Mouse (Mus musculus): ENCODE measurements around the gene Moap1. TPM values are rescaled to one million over a fixed set of nuclear protein-coding genes. Genes with fewer than 3 reads are reported as not detected.

Gene Moap1
- total RNA-seq, 1 experiment: 8.8 TPM

DNA sequence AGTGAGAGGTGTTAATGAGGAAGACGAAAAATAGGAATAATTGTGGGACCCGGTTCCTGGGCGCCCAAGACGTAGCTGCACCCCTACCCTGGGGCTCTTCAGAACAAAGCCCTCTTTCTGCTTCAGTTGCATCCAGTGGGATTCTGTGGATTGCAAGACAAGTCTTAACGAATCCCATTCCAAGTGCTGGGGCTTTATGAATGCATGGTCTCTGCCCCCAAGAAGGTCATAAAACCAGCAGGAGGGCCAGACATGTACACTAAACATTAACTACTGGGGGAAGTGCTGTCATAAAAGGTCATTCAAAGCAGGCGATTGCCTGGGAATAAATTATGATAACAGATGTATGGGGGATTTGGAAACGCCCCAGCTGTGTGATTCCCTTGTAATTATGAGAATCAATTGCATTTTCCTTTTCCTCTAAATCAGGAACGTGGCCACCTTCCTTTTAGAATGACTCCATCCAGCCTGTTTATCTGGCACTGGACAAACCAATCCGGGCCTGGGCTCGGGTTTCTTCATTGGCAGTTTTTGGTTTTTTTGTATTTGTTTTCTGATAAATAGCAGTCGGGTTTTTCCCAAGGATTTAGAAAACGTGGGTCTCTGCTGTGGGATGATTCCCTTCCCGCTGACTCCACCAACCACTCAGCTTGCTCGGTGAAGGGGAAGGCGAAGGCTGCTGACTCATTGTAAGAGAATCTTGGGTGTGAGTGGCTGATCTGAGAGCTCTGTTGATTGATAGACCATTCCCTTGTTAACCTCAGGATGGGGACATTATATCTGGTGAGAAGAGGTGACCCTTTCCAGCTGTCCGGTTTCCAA, 12.5 kb downstream of the Moap1 start:
- Histone ChIP-seq H3K27ac (ENCODE audit: insufficient read depth, low read depth, low read length, poor library complexity, severe bottlenecking) (peak overlapping the region; percentile 94), H3K9ac (ENCODE audit: insufficient read depth, low read depth, low read length, poor library complexity, severe bottlenecking) (peak overlapping the region; percentile 14; the same call in 1 of the 2 replicates), H3K36me3 (ENCODE audit: control insufficient read depth, insufficient read depth, low read length, poor library complexity, severe bottlenecking) (no peaks in the 10 kb centered on the region; the same call in 1 of the 2 replicates), H3K9me3 (ENCODE audit: control insufficient read depth, insufficient read depth, low read depth, low read length) (no peaks in the 10 kb centered on the region), H3K4me3 (ENCODE audit: insufficient read depth in 1 of 2, low read depth in 1 of 2, low read length in 2 of 2, poor library complexity in 1 of 2, severe bottlenecking in 1 of 2) (peak overlapping the region in 1 of 2 experiments; percentile 41; a peak in 2 of 4 replicates), H3K4me1 (ENCODE audit: control insufficient read depth in 2 of 2, insufficient read depth in 2 of 2, low read length in 2 of 2, poor library complexity in 1 of 2) (peaks cover 12 to 14% of the 10 kb centered on the region in 2 experiments)
- in situ Hi-C loops (cut with MboI; ENCODE audit: low sequenced_read_pairs in 2 of 2, unreplicated experiment in 2 of 2): loop anchor here in 1 of 2 experiments (25.0 kb wide), 1 partner anchor 219 kb away; no protein-coding TSS in a partner anchor
- DNase-seq (ENCODE audit: low read depth, low spot score): no peak
- TF ChIP-seq ZNF384 (IDR thresholded peaks at IDR 0.05; ENCODE audit: low read depth, low read length) (no peak), CHD2 (IDR thresholded peaks at IDR 0.05; ENCODE audit: low read depth, low read length) (no peak), MAFK (IDR thresholded peaks at IDR 0.05; ENCODE audit: insufficient read depth, low read depth, low read length) (peak; percentile 67)

DNA sequence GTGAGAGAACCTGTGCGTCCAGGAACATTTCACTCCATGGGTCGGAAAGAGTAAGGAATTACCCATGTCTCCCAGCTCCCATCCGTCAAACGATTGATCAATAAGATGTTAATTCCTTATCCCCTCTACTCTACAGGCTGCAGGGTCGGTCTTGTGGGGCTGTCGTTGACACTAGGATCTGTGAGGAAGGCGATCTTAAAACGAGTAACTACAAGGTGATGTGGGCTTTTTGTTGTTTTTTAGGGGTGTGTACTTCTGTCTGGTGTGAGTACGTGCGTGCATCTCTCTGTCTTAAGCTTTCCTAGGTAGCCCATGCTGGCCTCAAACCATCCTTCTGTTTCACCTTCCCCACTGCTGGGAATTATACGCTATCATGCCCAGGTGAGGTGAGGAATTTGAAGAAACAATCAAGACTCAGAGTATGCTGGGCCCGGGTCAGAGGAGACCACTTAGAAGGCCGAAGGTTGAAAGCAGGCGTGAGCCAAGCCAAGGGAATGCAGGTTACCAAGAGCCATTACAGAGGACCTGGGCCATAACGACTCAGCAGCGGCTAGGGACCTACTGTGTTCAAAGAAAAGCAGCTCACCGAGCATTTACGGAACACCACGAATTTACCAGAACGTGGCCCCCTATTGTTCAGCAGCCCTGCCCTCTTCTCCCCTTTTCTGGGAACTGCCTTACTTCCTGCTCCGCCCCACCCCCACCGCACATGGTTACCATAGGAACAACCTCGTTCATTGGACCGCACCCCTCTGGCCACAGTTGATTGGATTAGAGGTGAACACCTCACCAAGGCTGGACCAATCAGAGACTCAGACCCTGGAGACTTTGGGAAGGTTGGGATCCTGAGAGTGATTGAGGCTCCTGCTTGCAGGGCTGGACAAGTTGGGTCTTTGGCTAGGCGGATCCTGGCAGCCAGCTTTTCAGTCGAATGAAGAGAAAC, 13.3 kb downstream of the Moap1 start:
- peak; percentile 99 for DNase-seq (ENCODE audit: low read depth, low spot score)
- Histone ChIP-seq H3K4me3 (ENCODE audit: insufficient read depth in 1 of 2, low read depth in 1 of 2, low read length in 2 of 2, poor library complexity in 1 of 2, severe bottlenecking in 1 of 2) (peak overlapping the region; percentile 38 to 41), H3K36me3 (ENCODE audit: control insufficient read depth, insufficient read depth, low read length, poor library complexity, severe bottlenecking) (no peaks in the 10 kb centered on the region; the same call in 1 of the 2 replicates), H3K4me1 (ENCODE audit: control insufficient read depth in 2 of 2, insufficient read depth in 2 of 2, low read length in 2 of 2, poor library complexity in 1 of 2) (peaks cover 14 to 22% of the 10 kb centered on the region in 2 experiments), H3K27ac (ENCODE audit: insufficient read depth, low read depth, low read length, poor library complexity, severe bottlenecking) (peak overlapping the region; percentile 98), H3K9me3 (ENCODE audit: control insufficient read depth, insufficient read depth, low read depth, low read length) (no peaks in the 10 kb centered on the region), H3K9ac (ENCODE audit: insufficient read depth, low read depth, low read length, poor library complexity, severe bottlenecking) (peak overlapping the region; percentile 66)
- in situ Hi-C loops (cut with MboI; ENCODE audit: low sequenced_read_pairs in 2 of 2, unreplicated experiment in 2 of 2): loop anchor here (10.0 to 25.0 kb wide), 2 partner anchors 218 to 225 kb away; no protein-coding TSS in a partner anchor
- TF ChIP-seq MAFK (IDR thresholded peaks at IDR 0.05; ENCODE audit: insufficient read depth, low read depth, low read length): no peak
- no peak for TF ChIP-seq ZC3H11A (IDR thresholded peaks at IDR 0.05; ENCODE audit: borderline replicate concordance, low read depth, low read length)
- TF ChIP-seq HCFC1 (IDR thresholded peaks at IDR 0.05; ENCODE audit: borderline replicate concordance, insufficient read depth, low read length): no peak
- peak; percentile 38; the same call in 1 of the 2 replicates for TF ChIP-seq CHD2 (IDR thresholded peaks at IDR 0.05; ENCODE audit: low read depth, low read length)
- TF ChIP-seq ZNF384 (IDR thresholded peaks at IDR 0.05; ENCODE audit: low read depth, low read length): no peak

DNA sequence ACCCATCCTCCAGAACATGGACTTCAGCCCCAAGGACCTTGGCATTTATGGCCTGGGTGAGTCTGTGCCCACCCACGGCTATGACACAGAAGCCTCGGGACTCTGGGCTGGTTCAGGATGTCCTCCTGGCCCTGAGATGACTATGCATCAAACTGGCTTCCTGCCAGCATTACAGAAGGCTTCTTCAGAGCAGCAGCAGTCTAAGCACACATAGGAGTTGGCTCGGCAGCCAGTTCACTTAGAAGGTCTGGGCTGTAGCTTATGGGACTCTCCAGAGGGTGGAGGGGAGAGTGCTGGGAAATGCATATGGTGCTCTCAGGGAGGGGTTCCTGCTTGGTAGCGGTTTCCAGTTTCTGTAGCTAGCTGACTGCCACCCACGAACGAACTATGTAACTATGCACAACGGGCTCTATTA, 17.7 kb downstream of the Moap1 start:
- no peak for TF ChIP-seq ZC3H11A (IDR thresholded peaks at IDR 0.05; ENCODE audit: borderline replicate concordance, low read depth, low read length)
- TF ChIP-seq CHD2 (IDR thresholded peaks at IDR 0.05; ENCODE audit: low read depth, low read length): no peak
- TF ChIP-seq HCFC1 (IDR thresholded peaks at IDR 0.05; ENCODE audit: borderline replicate concordance, insufficient read depth, low read length): no peak
- TF ChIP-seq MAFK (IDR thresholded peaks at IDR 0.05; ENCODE audit: insufficient read depth, low read depth, low read length): no peak
- no peak for TF ChIP-seq ZNF384 (IDR thresholded peaks at IDR 0.05; ENCODE audit: low read depth, low read length)
- peak overlapping the region; percentile 9; the same call in 1 of the 2 replicates for H3K27ac ChIP-seq (ENCODE audit: insufficient read depth, low read depth, low read length, poor library complexity, severe bottlenecking)

DNA sequence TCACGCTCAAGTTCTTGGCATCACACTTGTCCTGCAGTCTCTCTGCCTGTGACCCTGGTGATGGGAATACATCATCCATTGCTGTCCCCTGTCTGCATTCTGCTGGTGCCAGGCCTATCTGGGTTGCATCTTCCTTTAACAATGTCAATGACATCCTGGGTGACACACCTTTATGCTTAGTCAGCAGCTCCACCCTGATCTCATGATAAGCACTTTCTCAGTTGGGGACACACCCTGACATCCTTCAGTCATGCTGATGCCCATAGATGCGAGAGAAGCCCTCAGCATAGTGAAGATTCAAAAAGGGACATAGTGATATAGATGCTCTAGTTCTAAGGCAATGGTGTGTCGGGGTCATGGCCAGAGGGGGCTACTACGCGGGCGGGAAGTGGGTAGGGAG, 18.3 kb downstream of the Moap1 start:
- Histone ChIP-seq H3K9ac (ENCODE audit: insufficient read depth, low read depth, low read length, poor library complexity, severe bottlenecking) (no peak overlapping the region), H3K27ac (ENCODE audit: insufficient read depth, low read depth, low read length, poor library complexity, severe bottlenecking) (no peak overlapping the region), H3K4me3 (ENCODE audit: insufficient read depth in 1 of 2, low read depth in 1 of 2, low read length in 2 of 2, poor library complexity in 1 of 2, severe bottlenecking in 1 of 2) (no peak overlapping the region), H3K36me3 (ENCODE audit: control insufficient read depth, insufficient read depth, low read length, poor library complexity, severe bottlenecking) (no peaks in the 10 kb centered on the region), H3K4me1 (ENCODE audit: control insufficient read depth in 2 of 2, insufficient read depth in 2 of 2, low read length in 2 of 2, poor library complexity in 1 of 2) (peaks cover 8 to 30% of the 10 kb centered on the region in 2 experiments; a peak in 3 of 4 replicates), H3K9me3 (ENCODE audit: control insufficient read depth, insufficient read depth, low read depth, low read length) (no peaks in the 10 kb centered on the region)
- in situ Hi-C loops (cut with MboI; ENCODE audit: low sequenced_read_pairs in 2 of 2, unreplicated experiment in 2 of 2): loop anchor here (10.0 to 25.0 kb wide), 2 partner anchors 213 to 220 kb away; no protein-coding TSS in a partner anchor
- DNase-seq (ENCODE audit: low read depth, low spot score): no peak
- TF ChIP-seq ZNF384 (IDR thresholded peaks at IDR 0.05; ENCODE audit: low read depth, low read length): no peak
- TF ChIP-seq CHD2 (IDR thresholded peaks at IDR 0.05; ENCODE audit: low read depth, low read length): no peak
- no peak for TF ChIP-seq ZC3H11A (IDR thresholded peaks at IDR 0.05; ENCODE audit: borderline replicate concordance, low read depth, low read length)
- TF ChIP-seq HCFC1 (IDR thresholded peaks at IDR 0.05; ENCODE audit: borderline replicate concordance, insufficient read depth, low read length): no peak
- peak; percentile 87 for TF ChIP-seq MAFK (IDR thresholded peaks at IDR 0.05; ENCODE audit: insufficient read depth, low read depth, low read length)

More for the DNA sequence above, 17.7 kb downstream of the Moap1 start:
- Histone ChIP-seq H3K9ac (ENCODE audit: insufficient read depth, low read depth, low read length, poor library complexity, severe bottlenecking) (0 out of 2 replicates have a peak overlapping the region, but pooled peaks have one; percentile 18), H3K36me3 (ENCODE audit: control insufficient read depth, insufficient read depth, low read length, poor library complexity, severe bottlenecking) (no peaks in the 10 kb centered on the region), H3K4me3 (ENCODE audit: insufficient read depth in 1 of 2, low read depth in 1 of 2, low read length in 2 of 2, poor library complexity in 1 of 2, severe bottlenecking in 1 of 2) (no peak overlapping the region), H3K4me1 (ENCODE audit: control insufficient read depth in 2 of 2, insufficient read depth in 2 of 2, low read length in 2 of 2, poor library complexity in 1 of 2) (peaks cover 8 to 30% of the 10 kb centered on the region in 2 experiments; a peak in 3 of 4 replicates), H3K9me3 (ENCODE audit: control insufficient read depth, insufficient read depth, low read depth, low read length) (no peaks in the 10 kb centered on the region)
- in situ Hi-C loops (cut with MboI; ENCODE audit: low sequenced_read_pairs in 2 of 2, unreplicated experiment in 2 of 2): loop anchor here (10.0 to 25.0 kb wide), 2 partner anchors 213 to 221 kb away; no protein-coding TSS in a partner anchor
- DNase-seq (ENCODE audit: low read depth, low spot score): no peak
